Mouse (Mus musculus) Patski (cell line): Measurements from ENCODE around the gene Scap. TPM values are rescaled to one million over a fixed set of nuclear protein-coding genes. Genes with fewer than 3 reads are reported as not detected.
"Not testable (repeated sequence)": the region's sequence is repeated elsewhere in the genome, so short reads cannot be mapped to it uniquely, and the experiment has no call there.

Experiments
- ATAC-seq: fragments of 100-300 bp; one replicate; pipeline ENCODE4 v1.8.0; 2021
- CTCF ChIA-PET: fragments of 350-600 bp; sonication (Branson Sonifier 250); formaldehyde crosslinking; loops from one replicate; lab custom pipeline; 2022; ENCODE audit warnings: inconsistent platforms; lab: Charles Lee
- POLR2A ChIA-PET: fragments of 350-600 bp; sonication (Branson Sonifier 250); formaldehyde crosslinking; loops from one replicate; lab custom pipeline; 2022; ENCODE audit warnings: antibody characterized with exemption, inconsistent platforms; lab: Charles Lee
- DNase-seq: peaks from one replicate; pipeline ENCODE4 v3.0.0-alpha.2; 2011; ENCODE audit warnings: low read depth, low spot score
- H3K27me3 ChIP-seq: fragments of 371-371 bp; one replicate; pipeline ENCODE4 v1.5.1; 2021
- CTCF ChIP-seq: fragments of 100-300 bp; IDR thresholded peaks from one replicate; pipeline ENCODE4 v1.5.1; 2021
- in situ Hi-C: fragments of 300-500 bp; cut with MboI; formaldehyde crosslinking; loops from 3 replicates; pipeline ENCODE4 v1.11.1; 2018; ENCODE audit warnings: low pct_unique_long_range_greater_than_20kb, mixed read lengths
- polyA plus RNA-seq: library from polyadenylated mRNA; unstranded; gene quantifications from one replicate; pipeline ENCODE4 v1.2.3, GENCODE M21; 2021

The Scap gene
- polyA plus RNA-seq, 1 experiment from 2014 or later: 54.7 TPM

DNA sequence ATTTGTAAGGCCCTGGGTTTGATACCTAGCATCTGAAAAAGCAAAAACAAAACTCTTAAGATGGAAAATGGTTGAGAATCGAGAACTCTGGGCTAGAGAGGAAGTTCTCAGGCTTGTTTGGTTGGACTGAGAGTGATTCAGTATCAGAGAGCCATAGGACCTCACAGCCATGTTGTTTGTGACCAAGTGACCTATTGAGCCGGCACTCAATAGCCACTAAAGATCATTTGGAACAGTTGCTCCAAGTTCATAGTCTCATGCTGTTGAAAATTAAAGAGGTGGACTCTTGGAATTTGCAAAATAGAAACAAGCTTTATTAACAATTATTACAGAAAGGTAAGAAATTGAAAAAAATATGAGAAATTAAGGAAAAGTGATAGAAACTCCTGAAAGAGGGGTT, 18.3 kb downstream of the Scap start:
- in situ Hi-C loops: no loop called here
- DNase-seq (no peak), ATAC-seq (no peak)
- CTCF ChIA-PET: no interaction called here
- TF ChIP-seq CTCF: no peak
- POLR2A ChIA-PET: no interaction called here
- H3K27me3 ChIP-seq: no peaks in the 10 kb centered on the region

DNA sequence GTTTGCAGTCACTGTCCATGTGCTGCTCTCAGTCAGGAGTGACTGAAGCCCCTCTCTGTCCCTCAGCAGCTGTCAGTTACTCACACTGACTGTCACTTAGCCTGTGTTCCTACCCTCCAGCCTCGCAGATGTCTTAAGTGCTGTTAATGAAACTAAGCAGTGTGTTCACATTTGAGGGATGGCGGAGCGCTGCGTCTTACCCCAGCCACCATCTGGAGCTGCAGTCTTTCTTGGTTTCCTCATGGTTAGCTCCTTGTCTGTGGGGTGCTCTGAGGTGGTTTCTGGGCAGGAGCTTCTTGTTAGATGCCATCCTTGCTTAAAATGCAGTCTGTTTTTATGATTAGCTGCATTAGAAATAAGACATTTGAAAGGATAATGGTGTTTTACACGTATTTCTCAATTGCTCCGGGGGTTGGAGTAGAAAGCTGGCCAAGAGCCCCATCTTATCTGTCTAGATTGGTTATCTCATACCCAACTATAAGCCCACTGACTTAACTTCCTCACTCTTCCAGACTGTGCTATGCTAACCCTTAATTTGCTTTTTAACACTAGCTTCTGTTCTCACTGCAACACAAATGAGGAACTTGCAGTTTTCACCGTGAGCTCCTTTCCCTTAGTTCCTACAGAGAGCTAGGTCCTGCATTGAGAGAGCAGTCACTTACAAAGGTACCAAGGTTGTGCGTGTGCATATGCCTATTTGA, 19.0 kb downstream of the Scap start:
- in situ Hi-C loops: no loop called here
- ATAC-seq: no peak
- DNase-seq: no peak
- no peaks in the 10 kb centered on the region for H3K27me3 ChIP-seq
- ChIA-PET CTCF (interaction anchor here (1.6 kb wide), 1 partner anchor 19 kb away, joined by 3 read pairs; no protein-coding TSS in a partner anchor), POLR2A (no interaction called here)
- TF ChIP-seq CTCF: no peak

DNA sequence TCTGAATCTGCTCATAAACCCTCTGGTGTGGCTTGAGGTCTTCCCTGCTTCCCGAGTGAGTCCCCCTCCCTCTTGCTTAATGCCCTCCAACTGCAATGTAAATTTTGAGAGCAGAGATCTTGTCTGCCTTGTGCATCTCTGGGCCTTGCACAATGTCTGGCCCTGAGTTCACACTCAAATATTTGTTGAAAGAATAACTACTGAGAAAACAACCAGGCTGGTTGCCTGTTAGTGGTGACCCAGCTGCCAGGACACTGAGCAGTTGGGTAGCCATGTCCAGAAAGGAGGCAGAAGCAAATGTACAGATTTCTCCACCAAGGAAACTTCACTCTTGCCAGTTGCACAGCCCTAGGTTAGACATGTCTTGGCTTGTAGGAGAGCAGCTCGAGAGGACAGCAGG, 25.3 kb downstream of the Scap start:
- ATAC-seq: no peak
- in situ Hi-C loops: no loop called here
- POLR2A ChIA-PET: no interaction called here
- no peak for TF ChIP-seq CTCF
- H3K27me3 ChIP-seq: no peaks in the 10 kb centered on the region
- CTCF ChIA-PET: interaction anchor here (1.2 kb wide), 1 partner anchor 14 kb away, joined by 4 read pairs; no protein-coding TSS in a partner anchor
- no peak for DNase-seq

DNA sequence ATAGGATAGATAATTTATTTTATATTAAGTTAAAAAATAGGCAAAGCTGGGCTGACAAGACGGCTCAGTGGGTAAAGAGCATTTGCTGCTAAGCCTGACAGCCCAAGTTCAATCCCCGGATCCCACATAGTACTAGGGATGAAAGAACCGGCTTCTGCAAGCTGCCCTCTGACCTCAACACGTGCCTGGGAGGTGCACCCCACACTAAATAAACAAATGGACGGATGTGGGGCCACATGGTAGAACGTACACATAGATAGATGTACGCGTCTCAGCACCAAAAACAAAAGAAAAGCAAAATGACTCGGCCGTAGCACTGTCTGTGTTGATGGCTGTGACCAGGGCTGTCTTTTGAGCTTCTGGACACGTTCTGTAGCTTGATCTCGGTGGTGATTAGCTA, 28.2 kb downstream of the Scap start:
- no peak for TF ChIP-seq CTCF
- ChIA-PET POLR2A (interaction anchor here (1.2 to 1.6 kb wide), 2 partner anchors 14 to 23 kb away, joined by 3 to 4 read pairs; no protein-coding TSS in a partner anchor), CTCF (interaction anchor here (0.6 to 1.1 kb wide), 2 partner anchors 11 to 13 kb away, joined by 3 read pairs; no protein-coding TSS in a partner anchor)
- no peak for ATAC-seq
- no peak for DNase-seq
- in situ Hi-C loops: no loop called here
- no peaks in the 10 kb centered on the region for H3K27me3 ChIP-seq

DNA sequence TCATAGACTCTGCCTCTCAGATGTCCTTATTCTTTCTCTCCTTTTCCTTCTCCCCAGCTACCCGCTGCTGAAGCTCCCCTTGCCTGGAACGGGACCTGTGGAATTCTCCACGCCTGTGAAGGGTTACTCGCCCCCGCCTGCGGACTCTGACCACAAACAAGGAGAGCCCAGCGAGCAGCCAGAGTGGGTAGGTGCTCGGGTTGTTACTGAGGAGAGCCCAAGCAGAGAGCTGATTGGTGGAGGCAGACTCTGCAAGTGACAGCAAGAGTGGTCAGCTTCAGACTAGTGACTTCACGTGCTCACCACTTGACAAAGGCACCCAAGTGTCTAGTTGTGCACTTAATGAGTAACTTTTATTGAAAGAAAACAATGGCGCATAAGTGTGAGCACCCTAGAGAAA, 29.2 kb downstream of the Scap start:
- H3K27me3 ChIP-seq: no peaks in the 10 kb centered on the region
- DNase-seq (no peak), ATAC-seq (no peak)
- TF ChIP-seq CTCF: no peak
- POLR2A ChIA-PET: interaction anchor here (1.2 to 1.6 kb wide), 2 partner anchors 13 to 22 kb away, joined by 3 to 4 read pairs; no protein-coding TSS in a partner anchor
- CTCF ChIA-PET: no interaction called here
- in situ Hi-C loops: no loop called here

DNA sequence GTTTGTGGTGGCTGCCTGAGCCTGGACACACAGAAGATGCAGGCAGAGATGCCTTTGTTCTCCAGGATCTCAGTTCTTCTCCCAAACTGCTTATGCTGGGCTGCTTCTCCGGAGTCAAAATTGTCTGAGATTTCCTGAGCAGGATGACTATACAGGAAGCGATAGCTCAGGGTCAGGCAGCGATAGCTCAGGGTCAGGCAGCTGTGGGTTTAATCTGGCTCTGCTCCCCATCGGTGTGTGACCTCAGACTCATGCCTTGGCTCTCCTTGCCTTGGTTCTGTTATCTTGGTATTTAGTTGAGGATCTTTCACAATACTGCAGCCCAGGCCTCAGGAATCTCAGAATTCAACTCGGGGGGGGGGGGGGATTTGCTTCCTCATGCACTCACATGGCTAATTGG, 33.7 kb downstream of the Scap start:
- CTCF ChIA-PET: no interaction called here
- POLR2A ChIA-PET: no interaction called here
- TF ChIP-seq CTCF: no peak
- no peaks in the 10 kb centered on the region for H3K27me3 ChIP-seq
- DNase-seq (peak; percentile 7), ATAC-seq (peak; percentile 67)
- in situ Hi-C loops: no loop called here

DNA sequence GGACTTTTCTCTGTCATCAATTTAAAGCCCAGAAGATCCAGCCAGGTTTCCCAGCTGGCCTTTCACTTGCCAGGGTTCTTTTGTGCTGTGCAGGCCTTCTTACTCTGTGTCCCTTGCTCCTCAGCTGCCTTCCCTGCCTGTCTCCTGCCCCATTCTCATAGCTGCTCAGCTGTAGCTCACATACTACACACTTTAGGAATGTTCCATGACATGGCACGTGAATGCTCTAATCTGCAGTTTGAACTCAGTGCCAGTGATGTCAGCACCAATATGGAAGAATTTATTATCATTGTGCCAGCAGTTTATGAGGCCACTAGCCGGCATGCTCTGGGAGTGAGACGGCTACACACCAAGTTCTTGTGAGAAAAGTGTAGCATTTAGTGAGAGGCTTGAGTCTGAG, 36.8 kb downstream of the Scap start:
- CTCF ChIA-PET: no interaction called here

DNA sequence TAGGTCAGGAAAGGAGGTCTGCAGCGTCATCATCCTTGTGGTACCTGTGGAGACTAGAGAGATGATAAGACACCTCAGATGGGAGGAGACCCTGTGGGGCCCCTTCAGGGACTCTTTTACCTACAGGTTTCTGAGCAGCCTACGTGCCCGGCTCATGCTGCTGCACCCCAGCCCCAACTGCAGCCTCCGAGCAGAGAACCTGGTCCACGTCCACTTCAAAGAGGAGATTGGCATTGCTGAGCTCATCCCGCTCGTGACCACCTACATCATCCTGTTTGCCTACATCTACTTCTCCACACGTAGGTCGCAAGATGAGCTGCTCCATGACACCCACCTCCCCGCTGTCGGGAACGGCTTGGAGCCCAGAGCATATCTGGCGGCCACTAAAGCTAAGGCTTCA, 40.8 kb downstream of the Scap start:
- POLR2A ChIA-PET: no interaction called here
- CTCF ChIA-PET: interaction anchor here (1.2 kb wide), 1 partner anchor 13 kb away, joined by 3 read pairs; no protein-coding TSS in a partner anchor
- in situ Hi-C loops: no loop called here

More for the DNA sequence above, 36.8 kb downstream of the Scap start:
- DNase-seq (no peak), ATAC-seq (no peak)
- in situ Hi-C loops: no loop called here
- TF ChIP-seq CTCF: no peak
- POLR2A ChIA-PET: interaction anchor here (0.7 kb wide), 1 partner anchor 28 kb away, joined by 3 read pairs; no protein-coding TSS in a partner anchor
- no peaks in the 10 kb centered on the region for H3K27me3 ChIP-seq

DNA sequence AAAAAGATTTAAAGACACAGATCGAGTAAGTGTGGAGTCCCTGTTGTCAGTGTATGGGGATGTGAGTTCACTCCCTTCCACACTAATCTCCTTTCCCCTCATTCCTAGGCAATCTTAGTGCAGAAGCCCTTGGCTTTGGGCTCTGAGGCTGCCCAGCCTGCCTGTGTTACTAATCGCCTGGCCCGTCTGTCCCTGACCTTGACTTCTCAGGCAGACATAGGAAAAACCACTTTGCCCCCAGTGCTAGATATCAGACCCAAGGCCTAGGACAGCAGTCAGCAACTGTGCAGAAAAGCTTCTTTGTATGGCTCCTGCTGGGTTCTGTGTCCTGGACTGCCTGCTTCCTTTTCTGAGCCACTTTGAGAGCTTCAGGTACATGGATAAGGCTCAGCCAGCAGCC, 42.6 kb downstream of the Scap start:
- CTCF ChIA-PET: interaction anchor here (1.0 kb wide), 1 partner anchor 11 kb away, joined by 3 read pairs; no protein-coding TSS in a partner anchor
- ATAC-seq (no peak), DNase-seq (no peak)
- TF ChIP-seq CTCF: no peak
- H3K27me3 ChIP-seq: no peaks in the 10 kb centered on the region
- POLR2A ChIA-PET: interaction anchor here (0.5 to 1.2 kb wide), 3 partner anchors 14 to 408 kb away, joined by 3 to 4 read pairs (median 4); no protein-coding TSS in a partner anchor
- in situ Hi-C loops: no loop called here

More for the DNA sequence above, 40.8 kb downstream of the Scap start:
- no peak for ATAC-seq
- DNase-seq: no peak
- TF ChIP-seq CTCF: no peak
- no peaks in the 10 kb centered on the region for H3K27me3 ChIP-seq

DNA sequence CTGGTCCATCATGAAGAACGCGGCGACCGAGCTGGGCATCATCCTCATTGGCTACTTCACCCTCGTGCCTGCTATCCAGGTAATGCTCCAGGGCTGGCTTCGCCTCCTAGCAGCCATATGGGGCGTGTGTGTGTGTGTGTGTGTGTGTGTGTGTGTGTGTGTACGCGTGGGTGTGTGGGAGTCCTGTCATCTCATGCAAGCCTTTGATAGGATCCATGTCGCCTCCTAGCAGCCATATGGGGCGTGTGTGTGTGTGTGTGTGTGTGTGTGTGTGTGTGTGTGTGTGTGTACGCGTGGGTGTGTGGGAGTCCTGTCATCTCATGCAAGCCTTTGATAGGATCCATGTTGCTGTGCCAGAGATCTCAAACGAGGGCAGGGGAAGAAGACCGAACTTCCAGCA, 44.6 kb downstream of the Scap start:
- ATAC-seq, H3K27me3 ChIP-seq, CTCF ChIA-PET, POLR2A ChIA-PET, DNase-seq, in situ Hi-C loops: not testable (repeated sequence)

DNA sequence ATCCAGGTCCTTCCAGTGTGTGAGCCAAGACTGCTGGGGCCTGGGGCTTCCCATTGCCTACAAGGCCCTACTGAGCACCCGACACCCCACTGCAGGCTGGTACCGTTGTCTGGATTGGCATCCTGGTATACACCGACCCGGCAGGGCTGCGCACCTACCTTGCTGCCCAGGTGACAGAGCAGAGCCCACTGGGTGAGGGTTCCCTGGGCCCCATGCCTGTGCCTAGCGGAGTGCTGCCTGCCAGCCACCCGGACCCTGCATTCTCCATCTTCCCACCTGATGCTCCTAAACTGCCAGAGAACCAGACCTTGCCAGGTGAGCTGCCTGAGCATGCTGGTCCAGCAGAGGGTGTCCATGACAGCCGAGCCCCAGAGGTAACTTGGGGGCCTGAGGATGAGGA, 46.3 kb downstream of the Scap start:
- no peak for TF ChIP-seq CTCF
- no peak for DNase-seq
- in situ Hi-C loops: no loop called here
- CTCF ChIA-PET: no interaction called here
- no peaks in the 10 kb centered on the region for H3K27me3 ChIP-seq
- ATAC-seq: no peak
- POLR2A ChIA-PET: no interaction called here
